Mouse (Mus musculus): ENCODE measurements around the gene Gm20521. TPM values are rescaled to one million over a fixed set of nuclear protein-coding genes. Genes with fewer than 3 reads are reported as not detected.
"Not testable (repeated sequence)": the region's sequence is repeated elsewhere in the genome, so short reads cannot be mapped to it uniquely, and the experiment has no call there.

The Gm20521 gene
- total RNA-seq, 1 experiment from 2014 or later: not detected

GRCm38 (mm10) chr14:54943971-54944370, 60.7 kb downstream of the Gm20521 start:
- ATAC-seq (replicated peaks in 1 of 2; ENCODE audit: insufficient read depth in 1 of 2, low FRiP score in 2 of 2, low TSS enrichment in 1 of 2, low read depth in 1 of 2, poor library complexity in 2 of 2, severe bottlenecking in 2 of 2): no peak

GRCm38 (mm10) chr14:54944939-54945338, 61.7 kb downstream of the Gm20521 start:
- ATAC-seq (replicated peaks in 1 of 2; ENCODE audit: insufficient read depth in 1 of 2, low FRiP score in 2 of 2, low TSS enrichment in 1 of 2, low read depth in 1 of 2, poor library complexity in 2 of 2, severe bottlenecking in 2 of 2): no peak

GRCm38 (mm10) chr14:54945975-54946704, 62.9 kb downstream of the Gm20521 start:
- ATAC-seq (replicated peaks in 1 of 2; ENCODE audit: insufficient read depth in 1 of 2, low FRiP score in 2 of 2, low TSS enrichment in 1 of 2, low read depth in 1 of 2, poor library complexity in 2 of 2, severe bottlenecking in 2 of 2): no peak

GRCm38 (mm10) chr14:54947008-54947407, 63.8 kb downstream of the Gm20521 start:
- not testable (repeated sequence) for ATAC-seq (replicated peaks in 1 of 2; ENCODE audit: insufficient read depth in 1 of 2, low FRiP score in 2 of 2, low TSS enrichment in 1 of 2, low read depth in 1 of 2, poor library complexity in 2 of 2, severe bottlenecking in 2 of 2)

Other genes starting within 250 kb of the Gm20521 start
- gene Gm17606, start 242.5 kb upstream of the Gm20521 start, total RNA-seq (2017): not detected in 2 replicates
- gene Cdh24, start 242.1 kb upstream of the Gm20521 start, total RNA-seq (2017): 1.4 and 2.3 TPM in 2 replicates
- 34.8 and 47.8 TPM in 2 replicates for gene 1700123O20Rik, start 197.2 kb upstream of the Gm20521 start, total RNA-seq (2017)
- gene Acin1, start 196.5 kb upstream of the Gm20521 start, total RNA-seq (2017): 261 and 357 TPM in 2 replicates
- gene Gm29776, start 184.6 kb upstream of the Gm20521 start, total RNA-seq (2017): 1.1 TPM in 1 of 2 replicates, not detected in the other
- 11.4 and 25.4 TPM in 2 replicates for gene Cebpe, start 171.3 kb upstream of the Gm20521 start, total RNA-seq (2017)
- 2.3 and 3.2 TPM in 2 replicates for gene Slc7a8, start 101.5 kb upstream of the Gm20521 start, total RNA-seq (2017)
- gene Rnf212b, start 69.3 kb upstream of the Gm20521 start, total RNA-seq (2017): not detected in 2 replicates
- 11.3 and 19.1 TPM in 2 replicates for gene Homez, start 12.5 kb upstream of the Gm20521 start, total RNA-seq (2017)
- gene Ppp1r3e, start 5.9 kb upstream of the Gm20521 start, total RNA-seq (2017): 2.6 and 3.6 TPM in 2 replicates
- gene Bcl2l2, start 64 bp upstream of the Gm20521 start, total RNA-seq (2017): 6.1 and 13.1 TPM in 2 replicates
- gene Pabpn1, start 9.1 kb downstream of the Gm20521 start, total RNA-seq (2017): 268 and 313 TPM in 2 replicates
- gene Slc22a17, start 29.7 kb downstream of the Gm20521 start, total RNA-seq (2017): 0.94 and 4.6 TPM in 2 replicates
- not detected in 2 replicates for gene Efs, start 42.7 kb downstream of the Gm20521 start, total RNA-seq (2017)
- not detected in 2 replicates for gene Il25, start 49.3 kb downstream of the Gm20521 start, total RNA-seq (2017)
- not detected in 2 replicates for gene Cmtm5, start 52.8 kb downstream of the Gm20521 start, total RNA-seq (2017)
- not detected in 2 replicates for gene Myh6, start 83.5 kb downstream of the Gm20521 start, total RNA-seq (2017)
- not detected in 2 replicates for gene Gm17428, start 93.5 kb downstream of the Gm20521 start, total RNA-seq (2017)
- gene Myh7, start 111.2 kb downstream of the Gm20521 start, total RNA-seq (2017): not detected in 2 replicates
- 58.0 and 66.5 TPM in 2 replicates for gene Ngdn, start 132.0 kb downstream of the Gm20521 start, total RNA-seq (2017)
- 3.1 and 3.8 TPM in 2 replicates for gene Zfhx2, start 208.9 kb downstream of the Gm20521 start, total RNA-seq (2017)
- gene Thtpa, start 211.3 kb downstream of the Gm20521 start, total RNA-seq (2017): 9.0 and 17.9 TPM in 2 replicates
- 17.2 and 23.9 TPM in 2 replicates for gene Ap1g2, start 223.2 kb downstream of the Gm20521 start, total RNA-seq (2017)
- gene Jph4, start 233.5 kb downstream of the Gm20521 start, total RNA-seq (2017): not detected in 2 replicates